Mouse (Mus musculus) MEL (cell line): Measurements from ENCODE around the gene Krt23.

Source experiments
- E2F4 ChIP-seq: IDR thresholded peaks from 2 replicates; pipeline ENCODE4 v1.6.1; 2011; ENCODE audit warnings: low read depth, low read length, improper control_type of control experiment, borderline replicate concordance
- GATA1 ChIP-seq: IDR thresholded peaks from 2 replicates; pipeline ENCODE4 v1.6.1; 2011; ENCODE audit warnings: low read depth, low read length, improper control_type of control experiment

DNA sequence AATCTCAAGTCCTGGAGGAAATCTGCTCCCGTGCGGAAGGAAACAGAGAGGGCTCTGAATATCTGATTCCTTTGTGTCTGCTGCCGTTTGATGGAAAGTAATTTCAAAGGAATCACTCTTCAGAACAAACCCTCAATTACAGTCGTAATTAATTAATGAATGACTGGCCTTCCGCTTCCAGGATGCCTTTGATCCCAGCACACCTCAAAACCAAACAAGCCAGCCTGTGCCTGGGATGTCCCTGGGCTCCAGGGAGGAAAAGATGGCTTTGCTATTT, 575 bp upstream of the Krt23 start:
- no peak for TF ChIP-seq E2F4
- no peak for TF ChIP-seq GATA1
